Mouse (Mus musculus): ENCODE data around the gene Klhl5. TPM values are rescaled to one million over a fixed set of nuclear protein-coding genes. Genes with fewer than 3 reads are reported as not detected.

The Klhl5 gene
- polyA plus RNA-seq, 1 experiment from 2014 or later = 6.9 TPM

Other genes starting within 250 kb of the Klhl5 start
- 0.96 and 1.0 TPM in 2 replicates for gene Tlr1, start 174.0 kb upstream of the Klhl5 start, polyA plus RNA-seq (2016; fragmentation: Nextera tagmentation; extraction: Ambion mirVana)
- 0.44 and 0.54 TPM in 2 replicates for gene Tlr6, start 147.4 kb upstream of the Klhl5 start, polyA plus RNA-seq (2016; fragmentation: Nextera tagmentation; extraction: Ambion mirVana)
- gene Fam114a1, start 137.5 kb upstream of the Klhl5 start, polyA plus RNA-seq (2016; fragmentation: Nextera tagmentation; extraction: Ambion mirVana) = 14.7 and 15.3 TPM in 2 replicates
- 0.39 and 0.41 TPM in 2 replicates for gene Tmem156, start 15.4 kb upstream of the Klhl5 start, polyA plus RNA-seq (2016; fragmentation: Nextera tagmentation; extraction: Ambion mirVana)
- gene Wdr19, start 92.2 kb downstream of the Klhl5 start, polyA plus RNA-seq (2016; fragmentation: Nextera tagmentation; extraction: Ambion mirVana) = 1.3 and 2.0 TPM in 2 replicates
- gene Rfc1, start 228.1 kb downstream of the Klhl5 start, polyA plus RNA-seq (2016; fragmentation: Nextera tagmentation; extraction: Ambion mirVana) = 58.1 and 59.3 TPM in 2 replicates
- gene Klb, start 240.8 kb downstream of the Klhl5 start, polyA plus RNA-seq (2016; fragmentation: Nextera tagmentation; extraction: Ambion mirVana) = 9.9 and 10.0 TPM in 2 replicates

All from liver, embryonic 12.5 days (tissue).